Mouse (Mus musculus) spleen, postnatal 14 days (tissue): Measurements from ENCODE around the gene Hexa.

Experiments used
- DNase-seq, 2 experiments: peaks; one replicate each; pipeline ENCODE4 v3.0.0; 2021 to 2022; ENCODE audit warnings: low spot score in 2 of 2

Hexa gene

GRCm38 (mm10) chr9:59552610-59553009 is 13.3 kb downstream of the Hexa start:
- no peak for DNase-seq

GRCm38 (mm10) chr9:59553719-59554118 is 14.4 kb downstream of the Hexa start:
- no peak for DNase-seq

GRCm38 (mm10) chr9:59565600-59565999 is 26.3 kb downstream of the Hexa start:
- peak; percentile 58 to 72 for DNase-seq

GRCm38 (mm10) chr9:59567111-59567510 is 27.8 kb downstream of the Hexa start:
- peak in 1 of 2 experiments; percentile 23 for DNase-seq

- no peak for DNase-seq
Measured at GRCm38 (mm10) chr9:59571852-59572251, 32.5 kb downstream of the Hexa start.

- no peak for DNase-seq
Measured at GRCm38 (mm10) chr9:59577401-59577800, 38.1 kb downstream of the Hexa start.

- DNase-seq: peak; percentile 36 to 37
Measured at GRCm38 (mm10) chr9:59577844-59578504, 38.6 kb downstream of the Hexa start, which contains the start of gene Celf6. TSS of gene Celf6 (plus strand) at chr9:59577917.

- DNase-seq: no peak
Measured at GRCm38 (mm10) chr9:59578505-59578867, 39.1 kb downstream of the Hexa start.

GRCm38 (mm10) chr9:59584871-59585308 is 45.5 kb downstream of the Hexa start:
- peak in 1 of 2 experiments; percentile 44 for DNase-seq

- no peak for DNase-seq
Measured at GRCm38 (mm10) chr9:59588252-59588651, 48.9 kb downstream of the Hexa start.

GRCm38 (mm10) chr9:59588710-59589671 is 49.7 kb downstream of the Hexa start:
- DNase-seq: no peak

- DNase-seq: no peak
Measured at GRCm38 (mm10) chr9:59589703-59590439, 50.5 kb downstream of the Hexa start.

GRCm38 (mm10) chr9:59601661-59602060 is 62.3 kb downstream of the Hexa start:
- DNase-seq: no peak

- DNase-seq: no peak
Measured at GRCm38 (mm10) chr9:59605967-59606366, 66.6 kb downstream of the Hexa start.

- no peak for DNase-seq
Measured at GRCm38 (mm10) chr9:59610950-59611349, 71.6 kb downstream of the Hexa start.
